Mouse (Mus musculus) stomach, embryonic 15.5 days (tissue): Measurements from ENCODE around the gene Krtap9-1. TPM values are rescaled to one million over a fixed set of nuclear protein-coding genes. Genes with fewer than 3 reads are reported as not detected.

Source experiments
- polyA plus RNA-seq: library from polyadenylated mRNA; unstranded; fragments of >200 nt; fragmentation: Nextera tagmentation; extraction: Ambion mirVana; gene quantifications from 2 replicates; pipeline ENCODE4 v1.2.1, GENCODE M21; 2015

Krtap9-1 gene
- polyA plus RNA-seq, 1 experiment from 2014 or later: not detected

Other genes with a start within 250 kb of the Krtap9-1 start
- not detected in 2 replicates for gene Krtap4-1, start 245.2 kb upstream of the Krtap9-1 start, polyA plus RNA-seq
- gene Krtap4-2, start 238.3 kb upstream of the Krtap9-1 start, polyA plus RNA-seq: not detected in 2 replicates
- not detected in 2 replicates for gene Krtap4-7, start 229.3 kb upstream of the Krtap9-1 start, polyA plus RNA-seq
- not detected in 2 replicates for gene Gm11555, start 223.2 kb upstream of the Krtap9-1 start, polyA plus RNA-seq
- not detected in 2 replicates for gene Gm11563, start 214.4 kb upstream of the Krtap9-1 start, polyA plus RNA-seq
- not detected in 2 replicates for gene Krtap4-6, start 207.4 kb upstream of the Krtap9-1 start, polyA plus RNA-seq
- gene Gm14190, start 182.6 kb upstream of the Krtap9-1 start, polyA plus RNA-seq: not detected in 2 replicates
- gene Gm14180, start 139.1 kb upstream of the Krtap9-1 start, polyA plus RNA-seq: not detected in 2 replicates
- not detected in 2 replicates for gene Gm11595, start 100.5 kb upstream of the Krtap9-1 start, polyA plus RNA-seq
- not detected in 2 replicates for gene Krtap4-8, start 92.7 kb upstream of the Krtap9-1 start, polyA plus RNA-seq
- gene Krtap4-9, start 88.2 kb upstream of the Krtap9-1 start, polyA plus RNA-seq: not detected in 2 replicates
- not detected in 2 replicates for gene Gm11596, start 79.9 kb upstream of the Krtap9-1 start, polyA plus RNA-seq
- gene Gm11569, start 74.5 kb upstream of the Krtap9-1 start, polyA plus RNA-seq: not detected in 2 replicates
- not detected in 2 replicates for gene Gm11554, start 68.9 kb upstream of the Krtap9-1 start, polyA plus RNA-seq
- not detected in 2 replicates for gene Krtap4-13, start 63.5 kb upstream of the Krtap9-1 start, polyA plus RNA-seq
- gene Gm11564, start 57.7 kb upstream of the Krtap9-1 start, polyA plus RNA-seq: not detected in 2 replicates
- gene 2300003K06Rik, start 35.3 kb upstream of the Krtap9-1 start, polyA plus RNA-seq: not detected in 2 replicates
- gene Krtap4-16, start 21.8 kb upstream of the Krtap9-1 start, polyA plus RNA-seq: not detected in 2 replicates
- gene Gm11568, start 15.5 kb upstream of the Krtap9-1 start, polyA plus RNA-seq: not detected in 2 replicates
- gene Gm11559, start 8.9 kb upstream of the Krtap9-1 start, polyA plus RNA-seq: not detected in 2 replicates
- not detected in 2 replicates for gene Gm11567, start 5.8 kb downstream of the Krtap9-1 start, polyA plus RNA-seq
- gene Krtap31-1, start 34.5 kb downstream of the Krtap9-1 start, polyA plus RNA-seq: not detected in 2 replicates
- not detected in 2 replicates for gene Gm11565, start 41.4 kb downstream of the Krtap9-1 start, polyA plus RNA-seq
- gene Krtap31-2, start 62.9 kb downstream of the Krtap9-1 start, polyA plus RNA-seq: not detected in 2 replicates
- gene Krtap9-5, start 75.1 kb downstream of the Krtap9-1 start, polyA plus RNA-seq: not detected in 2 replicates
- not detected in 2 replicates for gene Krtap29-1, start 105.7 kb downstream of the Krtap9-1 start, polyA plus RNA-seq
- not detected in 2 replicates for gene Krtap16-1, start 113.2 kb downstream of the Krtap9-1 start, polyA plus RNA-seq
- 0.30 TPM in 1 of 2 replicates, not detected in the other for gene Krtap17-1, start 120.6 kb downstream of the Krtap9-1 start, polyA plus RNA-seq
- gene Krt33a, start 142.8 kb downstream of the Krtap9-1 start, polyA plus RNA-seq: 0.15 and 0.35 TPM in 2 replicates
- not detected in 2 replicates for gene Krt33b, start 156.5 kb downstream of the Krtap9-1 start, polyA plus RNA-seq
- 0.41 and 0.91 TPM in 2 replicates for gene Krt34, start 168.2 kb downstream of the Krtap9-1 start, polyA plus RNA-seq
- 0.46 and 0.69 TPM in 2 replicates for gene Krt31, start 177.2 kb downstream of the Krtap9-1 start, polyA plus RNA-seq
- gene Krt32, start 214.8 kb downstream of the Krtap9-1 start, polyA plus RNA-seq: not detected in 2 replicates
- 0.32 TPM in 1 of 2 replicates, not detected in the other for gene Krt35, start 222.9 kb downstream of the Krtap9-1 start, polyA plus RNA-seq
- gene Krt36, start 232.2 kb downstream of the Krtap9-1 start, polyA plus RNA-seq: 0.13 and 0.37 TPM in 2 replicates
- 397 and 779 TPM in 2 replicates for gene Krt13, start 248.2 kb downstream of the Krtap9-1 start, polyA plus RNA-seq